Mouse (Mus musculus) kidney, postnatal 0 days (tissue): ENCODE measurements around the gene 4933411K16Rik. TPM values are rescaled to one million over a fixed set of nuclear protein-coding genes. Genes with fewer than 3 reads are reported as not detected.

Source experiments
- ATAC-seq: fragments of 200-750 bp; cut with Nextera tagmentation; replicated peaks from 2 replicates; pipeline ENCODE4 v1.8.0; 2017; ENCODE audit warnings: low read depth, moderate number of reproducible peaks, moderate TSS enrichment, moderate library complexity; ENCODE audit not compliant: low FRiP score
- DNase-seq: peaks from one replicate; pipeline ENCODE4 v3.0.0-alpha.2; 2016; ENCODE audit warnings: low spot score
- H3K27ac ChIP-seq: fragments of 300-500 bp; sonication (generic); 2 replicates; pipeline ENCODE4 v1.5.1; 2014; ENCODE audit warnings: mild to moderate bottlenecking
- H3K27me3 ChIP-seq: fragments of 300-500 bp; sonication (generic); 2 replicates; pipeline ENCODE4 v1.6.1; 2014; ENCODE audit warnings: low read length, mixed read lengths; ENCODE audit not compliant: insufficient read depth
- H3K36me3 ChIP-seq: fragments of 300-500 bp; sonication (generic); 2 replicates; pipeline ENCODE4 v1.6.1; 2014; ENCODE audit warnings: low read length, mixed read lengths; ENCODE audit not compliant: insufficient read depth
- H3K4me1 ChIP-seq: fragments of 300-500 bp; sonication (generic); replicated peaks from 2 replicates; pipeline ENCODE4 v1.6.1; 2014; ENCODE audit warnings: antibody characterized with exemption, low read length, mixed read lengths; ENCODE audit not compliant: insufficient read depth
- H3K4me2 ChIP-seq: fragments of 300-500 bp; sonication (generic); 2 replicates; pipeline ENCODE4 v1.6.1; 2014; ENCODE audit warnings: mild to moderate bottlenecking, low read length, moderate library complexity, mixed read lengths
- H3K4me3 ChIP-seq: fragments of 300-500 bp; sonication (generic); replicated peaks from 2 replicates; pipeline ENCODE4 v1.5.1; 2014; ENCODE audit warnings: low read depth, low read length
- H3K9ac ChIP-seq: fragments of 300-500 bp; sonication (generic); 2 replicates; pipeline ENCODE4 v1.6.1; 2014; ENCODE audit warnings: low read depth, low read length
- H3K9me3 ChIP-seq: fragments of 300-500 bp; sonication (generic); replicated peaks from 2 replicates; pipeline ENCODE4 v1.6.1; 2016; ENCODE audit warnings: low read length, inconsistent platforms, mixed read lengths
- CTCF ChIP-seq: IDR thresholded peaks from 2 replicates; pipeline ENCODE4 v1.5.1; 2016; ENCODE audit warnings: antibody characterized with exemption, low read depth, mild to moderate bottlenecking, moderate library complexity
- WGBS: fragments of 180-500 bp; shearing (Covaris S2); extraction: QIAGEN DNeasy Blood & Tissue Kit; methylation state at CpG from one replicate; pipeline ENCODE4 v1.1.7; 2014; 5-methylcytosine and 5-hydroxymethylcytosine counted together
- polyA plus RNA-seq: library from polyadenylated mRNA; unstranded; fragments of >200 nt; fragmentation: Nextera tagmentation; extraction: Ambion mirVana; gene quantifications from 2 replicates; pipeline ENCODE4 v1.2.1, GENCODE M21; 2015

4933411K16Rik gene
- polyA plus RNA-seq, 1 experiment from 2014 or later = 0.34 TPM

GRCm38 (mm10) chr19:42056719-42057409 lies 4.8 kb downstream of the 4933411K16Rik start:
- no peak overlapping the region for H3K4me2 ChIP-seq
- no peaks in the 10 kb centered on the region for H3K36me3 ChIP-seq
- TF ChIP-seq CTCF = no peak
- no peak overlapping the region for H3K9ac ChIP-seq
- H3K4me3 ChIP-seq = no peak overlapping the region
- WGBS = 60% methylated on average over 6 of the region's 6 CpGs
- H3K9me3 ChIP-seq = no peaks in the 10 kb centered on the region
- DNase-seq (no peak), ATAC-seq (no peak)
- H3K27ac ChIP-seq = no peak overlapping the region
- H3K27me3 ChIP-seq = no peaks in the 10 kb centered on the region
- 0 out of 2 replicates have a peak, but pooled peaks cover 9% of the 10 kb centered on the region for H3K4me1 ChIP-seq

DNA sequence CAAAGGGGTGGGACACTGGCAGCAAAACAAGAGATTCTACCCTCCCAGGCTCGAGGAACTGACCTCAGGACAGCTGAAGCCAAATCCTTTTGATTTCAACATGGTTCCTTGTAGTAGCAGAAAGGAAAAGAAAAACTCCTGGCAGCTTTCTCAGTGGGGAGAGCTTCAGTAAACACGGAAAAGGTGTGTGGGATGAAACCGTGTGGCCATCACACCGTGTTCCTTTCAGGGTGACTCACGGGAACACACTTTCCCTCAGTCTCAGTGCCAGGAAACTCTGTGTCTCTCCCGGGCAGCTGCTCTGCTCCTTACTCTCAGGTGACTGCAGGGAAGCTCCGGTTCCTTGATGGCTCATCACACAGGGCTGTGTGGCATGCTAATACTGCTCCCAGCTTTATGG lies 6.4 kb downstream of the 4933411K16Rik start:
- no peak overlapping the region for H3K27ac ChIP-seq
- ATAC-seq = no peak
- no peaks in the 10 kb centered on the region for H3K9me3 ChIP-seq
- 0 out of 2 replicates have a peak, but pooled peaks cover 5% of the 10 kb centered on the region for H3K4me1 ChIP-seq
- no peak for TF ChIP-seq CTCF
- no peaks in the 10 kb centered on the region for H3K27me3 ChIP-seq
- no peaks in the 10 kb centered on the region for H3K36me3 ChIP-seq
- H3K9ac ChIP-seq = no peak overlapping the region
- no peak overlapping the region for H3K4me2 ChIP-seq
- 43% methylated on average over 7 of the region's 7 CpGs for WGBS
- DNase-seq = no peak
- no peak overlapping the region for H3K4me3 ChIP-seq

- ATAC-seq (peak; percentile 69; the same call in 1 of the 2 replicates), DNase-seq (no peak)
- Histone ChIP-seq H3K4me2 (no peak overlapping the region), H3K27ac (no peak overlapping the region), H3K36me3 (no peaks in the 10 kb centered on the region), H3K4me3 (no peak overlapping the region), H3K27me3 (no peaks in the 10 kb centered on the region), H3K4me1 (no peaks in the 10 kb centered on the region), H3K9ac (no peak overlapping the region), H3K9me3 (no peaks in the 10 kb centered on the region)
- WGBS = 79% methylated on average over 7 of the region's 7 CpGs
- no peak for TF ChIP-seq CTCF
Measured at GRCm38 (mm10) chr19:42061443-42061842, 9.4 kb downstream of the 4933411K16Rik start.

GRCm38 (mm10) chr19:42068441-42069240 lies 16.6 kb downstream of the 4933411K16Rik start:
- Histone ChIP-seq H3K4me2 (no peak overlapping the region), H3K9ac (no peak overlapping the region), H3K4me3 (no peak overlapping the region), H3K27me3 (no peaks in the 10 kb centered on the region), H3K4me1 (0 out of 2 replicates have a peak, but pooled peaks cover 3% of the 10 kb centered on the region), H3K36me3 (no peaks in the 10 kb centered on the region), H3K27ac (0 out of 2 replicates have a peak overlapping the region, but pooled peaks have one; percentile 6), H3K9me3 (no peaks in the 10 kb centered on the region)
- DNase-seq (no peak), ATAC-seq (no peak)
- no peak for TF ChIP-seq CTCF
- WGBS = 75% methylated on average over 11 of the region's 11 CpGs

DNA sequence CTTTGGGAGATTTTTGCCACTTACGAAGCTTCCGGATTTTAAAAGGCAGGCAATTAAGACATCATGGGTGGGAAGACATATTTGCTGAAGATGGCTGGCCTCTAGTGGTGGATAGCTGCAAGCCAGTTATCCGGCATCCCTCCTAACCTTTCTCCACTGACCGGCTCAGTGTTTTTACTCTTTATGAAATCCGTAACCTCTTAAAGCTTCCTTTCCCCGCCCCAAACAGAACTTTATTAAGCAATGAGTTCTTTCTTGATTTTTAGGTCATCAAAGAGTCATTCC lies 17.1 kb downstream of the 4933411K16Rik start:
- no peak overlapping the region for H3K4me2 ChIP-seq
- H3K4me1 ChIP-seq = 0 out of 2 replicates have a peak, but pooled peaks cover 3% of the 10 kb centered on the region
- H3K27ac ChIP-seq = no peak overlapping the region
- DNase-seq = peak; percentile 84
- H3K36me3 ChIP-seq = no peaks in the 10 kb centered on the region
- H3K27me3 ChIP-seq = no peaks in the 10 kb centered on the region
- H3K9ac ChIP-seq = no peak overlapping the region
- no peaks in the 10 kb centered on the region for H3K9me3 ChIP-seq
- WGBS = 46% methylated on average over 6 of the region's 6 CpGs
- peak; percentile 80 for TF ChIP-seq CTCF
- no peak for ATAC-seq
- no peak overlapping the region for H3K4me3 ChIP-seq

GRCm38 (mm10) chr19:42071221-42071620 lies 19.2 kb downstream of the 4933411K16Rik start:
- H3K9me3 ChIP-seq = no peaks in the 10 kb centered on the region
- peak overlapping the region; percentile 25; the same call in 1 of the 2 replicates for H3K27ac ChIP-seq
- no peak for ATAC-seq
- 76% methylated on average over 7 of the region's 7 CpGs for WGBS
- DNase-seq = no peak
- H3K36me3 ChIP-seq = 0 out of 2 replicates have a peak, but pooled peaks cover 6% of the 10 kb centered on the region
- H3K9ac ChIP-seq = no peak overlapping the region
- peak; percentile 46; the same call in 1 of the 2 replicates for TF ChIP-seq CTCF
- no peak overlapping the region for H3K4me3 ChIP-seq
- H3K4me1 ChIP-seq = 0 out of 2 replicates have a peak, but pooled peaks cover 3% of the 10 kb centered on the region
- no peak overlapping the region for H3K4me2 ChIP-seq
- H3K27me3 ChIP-seq = no peaks in the 10 kb centered on the region
